ENCODE assay signal across 14 mouse cellular contexts in genomic region chr2:73522891-73523290, GRCm38 (mm10). TPM values are rescaled to one million over a fixed set of nuclear protein-coding genes. Genes with fewer than 3 reads are reported as not detected.
DNase-seq lines count a peak whose midpoint lies in the region; ATAC-seq lines count a peak whose summit lies in the region.
"Had no signal": no experiment of that assay in that cellular context is flagged by ENCODE, and none has a peak within 500 bp of the region (broad histone marks: within the 10 kb centered on the region; RNA-seq: fewer than 3 reads in every experiment).

No protein-coding gene starts in this region.

- 0 out of 2 replicates have a peak overlapping the region, but pooled peaks have one; percentile 29 for H3K27ac ChIP-seq in liver, embryonic 13.5 days
- no peak overlapping the region for H3K27ac ChIP-seq in liver, embryonic 12.5 days
- peak overlapping the region; percentile 61 for H3K27ac ChIP-seq in brown adipose tissue, adult 24 weeks (replicated peaks; ENCODE audit: low read depth, low read length)
- no peak overlapping the region for H3K27ac ChIP-seq in midbrain, embryonic 15.5 days
- H3K27ac ChIP-seq: forebrain, embryonic 13.5 days; liver, embryonic 14.5 days had no signal

- ATAC-seq in liver, embryonic 13.5 days (ENCODE audit: low read depth) = no peak
- ATAC-seq in liver, embryonic 12.5 days = no peak
- ATAC-seq in granulocyte monocyte progenitor cell, adult 5-6 weeks (replicated peaks; ENCODE audit: poor library complexity, severe bottlenecking) = no peak
- no peak for ATAC-seq in midbrain, embryonic 15.5 days (replicated peaks)
- ATAC-seq: forebrain, embryonic 13.5 days had no signal

- no peaks in the 10 kb centered on the region for H3K9me3 ChIP-seq in liver, embryonic 13.5 days (replicated peaks)
- H3K9me3 ChIP-seq in liver, embryonic 12.5 days (replicated peaks) = no peaks in the 10 kb centered on the region
- H3K9me3 ChIP-seq in midbrain, embryonic 15.5 days = no peaks in the 10 kb centered on the region
- H3K9me3 ChIP-seq: forebrain, embryonic 13.5 days had no signal

- H3K27me3 ChIP-seq in liver, embryonic 13.5 days = peaks cover 5% of the 10 kb centered on the region
- peaks cover 4% of the 10 kb centered on the region; the same call in 1 of the 2 replicates for H3K27me3 ChIP-seq in liver, embryonic 12.5 days (replicated peaks)
- H3K27me3 ChIP-seq in midbrain, embryonic 15.5 days (replicated peaks) = 0 out of 2 replicates have a peak, but pooled peaks cover 4% of the 10 kb centered on the region

- no peak overlapping the region for H3K4me2 ChIP-seq in liver, embryonic 13.5 days
- H3K4me2 ChIP-seq in liver, embryonic 12.5 days = no peak overlapping the region
- no peak overlapping the region for H3K4me2 ChIP-seq in midbrain, embryonic 15.5 days
- H3K4me2 ChIP-seq: forebrain, embryonic 13.5 days had no signal

- no peaks in the 10 kb centered on the region for H3K36me3 ChIP-seq in liver, embryonic 13.5 days
- H3K36me3 ChIP-seq in liver, embryonic 12.5 days = no peaks in the 10 kb centered on the region
- H3K36me3 ChIP-seq in midbrain, embryonic 15.5 days (replicated peaks) = no peaks in the 10 kb centered on the region

- DNase-seq in heart, adult 11 months = peak; percentile 94
- DNase-seq in heart, postnatal 4 days = no peak
- no peak for DNase-seq in liver, embryonic 13.5 days
- DNase-seq in kidney, postnatal 14 days = peak; percentile 46
- DNase-seq: B cell, adult 2 months; cerebellum, postnatal 14 days; midbrain, embryonic 14.5 days had no signal

- no peak overlapping the region for H3K9ac ChIP-seq in liver, embryonic 13.5 days
- no peak overlapping the region for H3K9ac ChIP-seq in liver, embryonic 12.5 days
- no peak overlapping the region for H3K9ac ChIP-seq in midbrain, embryonic 15.5 days
- H3K9ac ChIP-seq: forebrain, embryonic 13.5 days; liver, embryonic 14.5 days had no signal

- H3K4me1 ChIP-seq in liver, embryonic 13.5 days (replicated peaks) = peaks cover 32% of the 10 kb centered on the region
- H3K4me1 ChIP-seq in liver, embryonic 12.5 days = peaks cover 44% of the 10 kb centered on the region
- H3K4me1 ChIP-seq in brown adipose tissue, adult 24 weeks (ENCODE audit: control insufficient read depth, insufficient read depth, insufficient read length, low read length) = peaks cover 47% of the 10 kb centered on the region
- no peaks in the 10 kb centered on the region for H3K4me1 ChIP-seq in midbrain, embryonic 15.5 days

- H3K4me3 ChIP-seq in liver, embryonic 13.5 days (replicated peaks) = no peak overlapping the region
- H3K4me3 ChIP-seq in liver, embryonic 12.5 days = no peak overlapping the region
- H3K4me3 ChIP-seq in brown adipose tissue, adult 24 weeks (ENCODE audit: insufficient read depth, low read depth, low read length) = no peak overlapping the region
- no peak overlapping the region for H3K4me3 ChIP-seq in midbrain, embryonic 15.5 days
- H3K4me3 ChIP-seq: forebrain, embryonic 13.5 days had no signal

- 49% methylated on average over 8 of the region's 8 CpGs for WGBS in liver, embryonic 13.5 days (ENCODE audit: insufficient replicate concordance)
- WGBS in liver, embryonic 12.5 days (ENCODE audit: insufficient replicate concordance) = 48% methylated on average over 8 of the region's 8 CpGs
- 82% methylated on average over 8 of the region's 8 CpGs for WGBS in midbrain, embryonic 15.5 days

RNA-seq across cellular contexts. Expression of gene Wipf1, which starts 6.6 kb away (rescaled TPM):
- 10 to 100 TPM; 19.0 to 20.8 TPM for total RNA-seq in heart, postnatal 4 days (2021)
- 3.4 and 4.6 TPM in 2 replicates for polyA plus RNA-seq in liver, embryonic 13.5 days (2015; fragmentation: Nextera tagmentation; extraction: Ambion mirVana)
- 5.7 and 6.1 TPM in 2 replicates for polyA plus RNA-seq in liver, embryonic 12.5 days (2016; fragmentation: Nextera tagmentation; extraction: Ambion mirVana)
- polyA plus RNA-seq in brown adipose tissue, adult 24 weeks (2012; ENCODE audit: insufficient read depth, insufficient read length, missing spikeins) = 7.1 and 8.0 TPM in 2 replicates
- 34.1 and 36.1 TPM in 2 replicates for total RNA-seq in granulocyte monocyte progenitor cell, adult 5-6 weeks (2014; fragmentation: Nextera tagmentation)
- total RNA-seq in granulocyte monocyte progenitor cell, adult 5-6 weeks (2017) = 12.2 and 17.3 TPM in 2 replicates
- polyA plus RNA-seq in midbrain, embryonic 15.5 days (2015; fragmentation: Nextera tagmentation; extraction: Ambion mirVana) = 2.3 and 2.7 TPM in 2 replicates

RNA-seq across cellular contexts. Expression of gene Chrna1, which starts 57.2 kb away (rescaled TPM):
- total RNA-seq in heart, postnatal 4 days (2021) = under 1 TPM in 1 of 2 experiments, not detected in 1; 0.14 TPM
- polyA plus RNA-seq in liver, embryonic 13.5 days (2015; fragmentation: Nextera tagmentation; extraction: Ambion mirVana) = 0.39 and 0.44 TPM in 2 replicates
- 0.29 and 0.50 TPM in 2 replicates for polyA plus RNA-seq in liver, embryonic 12.5 days (2016; fragmentation: Nextera tagmentation; extraction: Ambion mirVana)
- polyA plus RNA-seq in brown adipose tissue, adult 24 weeks (2012; ENCODE audit: insufficient read depth, insufficient read length, missing spikeins) = not detected in 2 replicates
- total RNA-seq in granulocyte monocyte progenitor cell, adult 5-6 weeks (2014; fragmentation: Nextera tagmentation) = not detected in 2 replicates
- total RNA-seq in granulocyte monocyte progenitor cell, adult 5-6 weeks (2017) = not detected in 2 replicates
- 0.18 and 0.24 TPM in 2 replicates for polyA plus RNA-seq in midbrain, embryonic 15.5 days (2015; fragmentation: Nextera tagmentation; extraction: Ambion mirVana)
- polyA plus RNA-seq: urinary bladder, adult 2 months had no signal

Comparison
In these comparisons a context has a peak if more than half of its experiments do, and no peak if none do; other contexts are left out.
1. DNase-seq: peak in heart, adult 11 months (single experiment) and kidney, postnatal 14 days (single experiment); none in heart, postnatal 4 days (single experiment) and liver, embryonic 13.5 days (single experiment).
2. H3K27ac ChIP-seq: peak in liver, embryonic 13.5 days (single experiment) and brown adipose tissue, adult 24 weeks (single experiment); none in liver, embryonic 12.5 days (single experiment) and midbrain, embryonic 15.5 days (single experiment).